Mouse (Mus musculus) kidney, adult 9 months (tissue): ENCODE measurements at regions not wholly inside any gene's neighbourhood (a gene's known extent, or its start where the extent isn't known, plus 50 kb on each side); places are given as distances from the start of the nearest gene placed in this dataset.

Experiments
- DNase-seq: peaks from one replicate; pipeline ENCODE4 v3.0.0; 2022

DNA sequence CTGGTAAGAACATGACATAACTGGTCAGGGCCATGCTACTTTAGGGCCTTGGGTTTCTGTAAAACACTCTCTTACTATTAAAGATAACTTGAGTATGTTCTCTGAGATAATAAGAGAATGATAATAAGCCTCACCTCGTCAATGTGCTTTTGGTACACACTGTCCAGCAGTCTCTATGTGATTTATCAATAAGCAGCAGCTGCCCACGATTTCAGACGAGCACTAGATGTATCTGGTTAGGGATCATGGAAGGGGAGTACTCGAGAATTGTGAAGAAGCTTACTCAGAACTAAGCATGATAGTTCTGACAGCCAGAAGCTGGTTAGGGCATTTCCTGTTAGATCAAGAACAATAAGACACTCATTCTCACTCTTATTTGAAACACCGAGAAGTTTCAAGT lies 53.8 kb downstream of the Neurod6 start:
- no peak for DNase-seq

DNA sequence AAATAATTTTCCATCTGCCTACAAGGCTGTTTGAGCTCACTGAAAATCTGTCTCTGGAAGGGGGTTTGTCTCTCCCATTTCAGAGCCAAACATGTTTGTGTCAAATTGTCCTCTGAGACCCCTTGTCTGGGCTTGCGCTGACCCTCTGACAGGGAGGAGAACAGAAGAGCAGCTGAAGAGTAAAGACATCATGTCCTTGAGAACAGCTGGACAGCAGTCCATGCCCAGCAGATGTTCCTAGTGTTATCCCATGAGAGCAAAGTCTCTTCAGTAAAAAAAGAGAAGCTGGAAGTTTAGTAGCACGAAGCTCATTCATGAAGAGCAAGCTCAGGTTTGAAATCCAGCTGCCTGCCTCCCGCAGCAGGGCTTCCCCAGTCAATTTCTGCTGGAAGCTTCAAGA lies 60.7 kb downstream of the Neurod6 start:
- no peak for DNase-seq

- DNase-seq, result peak; percentile 4
Observed at GRCm38 (mm10) chr6:55617922-55618481, 63.1 kb downstream of the Neurod6 start.

DNA sequence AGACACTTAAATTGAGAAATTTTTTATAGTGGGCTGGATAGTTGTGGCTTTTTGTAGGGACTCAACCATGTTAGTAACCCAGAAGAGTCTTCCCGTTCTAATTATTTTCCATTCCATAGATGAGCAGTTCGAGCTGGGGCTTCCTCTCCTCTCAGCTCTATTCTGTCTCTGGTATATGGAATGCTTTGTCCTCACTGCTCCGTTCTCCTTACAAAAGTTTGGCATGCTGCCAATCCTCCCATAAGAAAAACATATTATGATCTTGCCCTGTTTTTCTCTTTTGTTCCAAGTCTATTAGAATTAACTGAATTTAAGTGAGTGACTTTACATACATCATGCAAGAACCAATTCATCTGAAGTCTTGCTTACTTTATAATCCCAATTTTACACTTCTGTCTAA lies 70.7 kb downstream of the Neurod6 start:
- DNase-seq, result no peak

- DNase-seq, result no peak
Observed at GRCm38 (mm10) chr6:55609976-55610375, 71.1 kb downstream of the Neurod6 start.

- no peak for DNase-seq
Observed at GRCm38 (mm10) chr6:55609053-55609452, 72.0 kb downstream of the Neurod6 start.

DNA sequence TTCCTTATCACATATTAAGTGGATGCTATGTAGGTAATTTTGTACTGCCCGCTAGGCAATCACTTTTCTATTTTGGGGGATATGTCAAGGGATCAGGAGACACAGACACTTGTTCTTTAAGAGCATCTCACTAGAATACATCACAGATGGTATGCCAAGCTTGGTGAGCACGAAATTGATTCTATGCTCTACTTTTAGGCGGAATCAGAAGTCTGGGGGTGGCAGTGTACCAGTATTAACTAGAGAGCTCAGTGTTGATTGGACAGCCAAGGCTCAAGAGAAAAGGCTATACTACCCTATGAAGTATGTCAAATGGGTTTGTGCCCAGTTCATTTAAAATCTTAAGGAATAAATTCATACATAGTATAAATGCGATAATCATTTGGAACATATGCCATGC lies 84.0 kb downstream of the Neurod6 start:
- no peak for DNase-seq

DNA sequence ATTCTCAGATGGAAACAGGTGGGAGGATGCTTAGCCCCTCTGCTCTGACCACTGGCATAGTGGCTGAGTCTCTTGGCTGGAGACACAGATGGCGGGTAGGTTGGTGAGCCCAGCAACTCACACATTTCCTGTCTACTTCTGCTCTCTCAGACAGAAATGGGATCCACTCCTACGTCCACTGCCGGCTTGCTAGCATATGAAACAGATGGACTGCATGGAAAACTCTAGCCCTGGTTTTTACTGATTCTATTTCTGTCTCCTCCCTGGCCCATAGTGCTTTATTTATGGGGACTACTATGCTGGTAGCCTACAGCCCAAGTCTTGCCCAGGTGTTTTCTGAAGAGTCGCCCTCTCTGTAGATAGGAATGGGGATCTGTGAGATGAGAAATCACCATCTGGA lies 88.9 kb downstream of the Neurod6 start:
- DNase-seq, result no peak

GRCm38 (mm10) chr6:55581106-55581505 lies 100.0 kb downstream of the Neurod6 start:
- no peak for DNase-seq

- no peak for DNase-seq
Observed at GRCm38 (mm10) chr6:55580036-55580435, 101.0 kb downstream of the Neurod6 start.

DNA sequence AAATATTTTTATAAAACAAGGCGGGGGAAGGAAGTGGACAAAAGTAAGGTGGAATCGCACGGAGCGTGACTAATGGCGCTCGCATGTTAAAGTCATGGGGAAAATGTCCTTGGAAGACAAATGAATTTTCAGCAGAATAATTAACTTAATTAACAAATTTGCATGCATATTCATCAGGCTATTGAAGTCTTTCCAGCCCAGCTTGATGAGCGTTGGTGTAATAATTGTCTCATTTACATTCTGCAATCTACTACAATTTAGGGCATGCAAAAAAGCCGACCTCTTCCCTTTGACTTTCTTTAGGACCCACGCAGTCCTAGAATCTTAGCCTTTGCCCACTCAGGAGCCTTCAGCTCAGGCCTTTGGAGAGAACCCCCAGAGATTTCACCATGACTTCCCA lies 101.5 kb downstream of the Neurod6 start:
- no peak for DNase-seq

DNA sequence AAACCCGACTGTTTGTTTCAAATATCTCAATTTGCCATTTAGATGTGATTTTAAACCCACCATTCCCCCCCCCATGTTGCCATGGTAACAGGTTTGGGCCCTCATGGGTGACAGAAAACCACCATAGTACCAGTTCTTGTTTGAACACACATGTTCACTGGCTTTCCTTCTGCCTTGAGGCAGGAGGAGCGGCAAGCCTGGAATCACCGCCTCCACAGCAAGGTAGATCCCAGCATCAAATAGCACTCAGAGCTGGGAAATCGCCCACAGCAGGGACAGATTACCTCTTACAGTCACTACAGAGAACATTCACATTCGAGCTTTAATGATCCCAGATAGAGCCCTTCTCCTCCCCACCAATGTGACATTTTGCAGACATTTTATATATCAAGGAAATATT lies 102.0 kb downstream of the Neurod6 start:
- DNase-seq, result no peak

DNA sequence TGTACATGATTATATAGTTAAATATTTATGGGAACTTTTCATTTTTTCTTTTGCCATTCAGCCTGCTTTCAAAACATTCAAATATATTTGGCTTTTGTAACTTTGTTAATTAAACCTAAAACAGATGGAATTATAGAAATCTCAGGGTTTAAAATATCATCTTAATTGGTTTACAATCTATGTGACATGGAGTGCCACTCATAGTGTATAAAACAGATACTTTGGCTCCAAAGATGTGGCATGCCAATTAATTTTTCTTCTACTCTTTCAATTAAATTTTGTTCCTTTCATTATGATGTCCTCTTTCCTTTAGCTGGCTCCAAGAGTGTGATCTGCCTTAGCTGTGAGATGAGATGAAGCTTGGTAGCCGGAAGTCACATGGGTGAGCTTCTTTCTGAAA lies 103.0 kb downstream of the Neurod6 start:
- no peak for DNase-seq

DNA sequence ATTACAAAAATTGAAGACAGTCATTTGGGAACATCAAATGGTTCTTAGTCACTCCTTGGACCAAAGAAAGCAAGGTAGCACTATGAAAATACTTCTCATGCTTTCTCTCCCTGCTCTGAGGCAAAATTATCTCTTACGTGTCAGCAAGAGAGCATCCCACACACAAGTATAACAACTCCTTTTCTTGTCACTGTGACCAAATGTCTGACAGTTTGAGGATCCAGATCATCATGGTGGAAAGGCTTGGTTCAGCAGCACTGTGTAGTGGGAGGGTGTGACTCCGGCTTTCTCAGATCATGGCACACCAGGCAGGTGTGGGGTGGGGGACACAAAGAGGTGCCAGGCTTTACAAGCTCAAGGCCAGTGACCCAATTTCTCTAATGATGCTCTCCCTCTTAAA lies 113.5 kb downstream of the Neurod6 start:
- no peak for DNase-seq

- no peak for DNase-seq
Observed at GRCm38 (mm10) chr6:55565260-55566209, 113.8 kb downstream of the Adcyap1r1 start.

GRCm38 (mm10) chr6:55560606-55561005 lies 108.8 kb downstream of the Adcyap1r1 start:
- no peak for DNase-seq

GRCm38 (mm10) chr6:55559797-55560196 lies 108.0 kb downstream of the Adcyap1r1 start:
- no peak for DNase-seq
